Mouse (Mus musculus) Patski (cell line): Measurements from ENCODE around the gene Ms4a4b. TPM values are rescaled to one million over a fixed set of nuclear protein-coding genes. Genes with fewer than 3 reads are reported as not detected.
"Not testable (repeated sequence)": the region's sequence is repeated elsewhere in the genome, so short reads cannot be mapped to it uniquely, and the experiment has no call there.

Experiments used
- ATAC-seq: fragments of 100-300 bp; one replicate; pipeline ENCODE4 v1.8.0; 2021
- CTCF ChIA-PET: fragments of 350-600 bp; sonication (Branson Sonifier 250); formaldehyde crosslinking; loops from one replicate; lab custom pipeline; 2022; ENCODE audit warnings: inconsistent platforms; lab: Charles Lee
- POLR2A ChIA-PET: fragments of 350-600 bp; sonication (Branson Sonifier 250); formaldehyde crosslinking; loops from one replicate; lab custom pipeline; 2022; ENCODE audit warnings: antibody characterized with exemption, inconsistent platforms; lab: Charles Lee
- DNase-seq: peaks from one replicate; pipeline ENCODE4 v3.0.0-alpha.2; 2011; ENCODE audit warnings: low read depth, low spot score
- H3K27me3 ChIP-seq: fragments of 371-371 bp; one replicate; pipeline ENCODE4 v1.5.1; 2021
- CTCF ChIP-seq: fragments of 100-300 bp; IDR thresholded peaks from one replicate; pipeline ENCODE4 v1.5.1; 2021
- in situ Hi-C: fragments of 300-500 bp; cut with MboI; formaldehyde crosslinking; loops from 3 replicates; pipeline ENCODE4 v1.11.1; 2018; ENCODE audit warnings: low pct_unique_long_range_greater_than_20kb, mixed read lengths
- polyA plus RNA-seq: library from polyadenylated mRNA; unstranded; gene quantifications from one replicate; pipeline ENCODE4 v1.2.3, GENCODE M21; 2021

Ms4a4b gene
- polyA plus RNA-seq, 1 experiment from 2014 or later = 0.12 TPM

DNA sequence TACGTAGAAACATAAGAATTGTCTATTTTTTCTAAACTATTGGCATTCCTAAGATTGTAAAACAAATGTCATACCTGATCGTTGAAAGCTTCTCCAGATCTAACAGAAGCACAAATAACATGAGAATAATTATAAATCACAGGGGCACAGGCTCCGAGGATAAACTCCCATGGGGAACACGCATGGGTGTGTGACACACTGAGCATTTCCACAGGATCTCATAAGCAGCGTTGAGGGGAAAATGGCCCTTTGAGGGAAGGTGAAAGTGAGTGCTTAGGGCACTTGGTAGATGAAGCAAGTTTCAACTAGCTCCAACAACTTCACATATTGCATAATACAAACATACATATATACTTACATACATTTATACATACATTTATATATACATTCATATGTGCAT is 611 bp downstream of the Ms4a4b start:
- POLR2A ChIA-PET = no interaction called here
- in situ Hi-C loops = no loop called here
- DNase-seq = no peak
- no peak for TF ChIP-seq CTCF
- no peak for ATAC-seq
- peaks cover 4% of the 10 kb centered on the region for H3K27me3 ChIP-seq
- CTCF ChIA-PET = no interaction called here

DNA sequence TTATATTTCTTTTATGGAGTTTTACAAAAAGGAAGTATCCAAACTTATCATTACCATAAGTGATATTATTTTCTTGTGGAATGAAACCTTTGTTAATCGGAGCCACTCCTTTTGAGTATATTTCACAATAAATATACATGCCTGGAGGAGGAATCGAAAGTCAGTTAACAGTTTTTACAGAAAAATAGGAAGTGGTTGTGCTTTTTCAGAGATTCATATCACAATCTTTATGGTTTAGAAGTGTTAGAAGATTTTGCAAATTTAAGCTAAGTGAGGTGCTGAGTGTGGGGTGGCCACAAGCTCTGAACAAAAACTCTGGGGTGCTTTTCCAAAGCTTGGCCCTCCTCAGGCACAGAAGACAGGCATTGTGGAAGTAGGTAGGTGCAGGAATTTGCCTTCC is 3.9 kb downstream of the Ms4a4b start:
- ChIA-PET POLR2A (no interaction called here), CTCF (no interaction called here)
- no peak for ATAC-seq
- in situ Hi-C loops = no loop called here
- H3K27me3 ChIP-seq = peaks cover 9% of the 10 kb centered on the region
- no peak for TF ChIP-seq CTCF
- DNase-seq = no peak

DNA sequence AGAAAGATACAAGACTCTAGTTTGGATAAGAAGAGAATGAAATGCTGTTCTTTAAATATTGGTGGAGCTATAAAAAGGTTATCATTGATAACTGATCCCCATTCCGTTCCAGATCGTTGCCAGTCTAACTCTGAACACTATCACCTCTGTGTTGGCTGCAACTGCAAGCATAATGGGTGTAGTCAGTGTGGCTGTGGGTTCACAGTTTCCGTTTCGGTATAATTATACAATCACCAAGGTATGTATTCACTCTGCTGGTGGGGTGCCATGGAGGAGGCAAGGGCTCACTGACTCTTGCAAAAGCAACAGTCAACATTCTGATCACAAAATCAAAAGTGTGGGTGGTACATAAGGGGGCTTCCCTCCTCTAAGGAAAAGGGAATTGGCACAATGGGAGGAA is 15.7 kb downstream of the Ms4a4b start:
- H3K27me3 ChIP-seq, ATAC-seq, DNase-seq, POLR2A ChIA-PET, in situ Hi-C loops: not testable (repeated sequence)
- CTCF ChIA-PET = interaction anchor here (0.7 kb wide), 1 partner anchor 43 kb away, joined by 3 read pairs; no protein-coding TSS in a partner anchor

DNA sequence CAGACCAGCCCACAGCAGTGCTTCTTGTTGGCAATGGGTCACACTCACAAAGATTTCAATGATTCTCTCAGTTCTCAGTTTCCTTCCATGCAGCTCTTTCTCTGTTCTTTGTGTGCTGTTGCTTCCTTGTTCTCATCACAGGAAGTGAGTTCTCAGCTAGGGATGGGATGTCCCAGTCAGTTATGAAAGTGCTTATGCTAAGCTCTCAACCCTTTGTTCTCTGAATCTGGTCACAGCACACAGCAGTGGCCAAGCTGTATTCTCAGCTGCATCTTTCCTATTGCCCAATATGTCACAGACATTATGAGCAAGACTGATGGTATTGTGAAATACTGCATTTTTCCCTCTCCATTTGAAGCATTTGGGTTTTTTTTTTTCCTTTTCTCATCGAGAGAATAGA is 21.4 kb downstream of the Ms4a4b start:
- POLR2A ChIA-PET = interaction anchor here (0.6 kb wide), 1 partner anchor 74 kb away, joined by 3 read pairs; no protein-coding TSS in a partner anchor
- CTCF ChIA-PET, DNase-seq, H3K27me3 ChIP-seq: not testable (repeated sequence)
- in situ Hi-C loops = loop anchor here (5.0 kb wide), 2 partner anchors 42 to 53 kb away; partner anchors contain the start of gene Ms4a6b
- ATAC-seq = peak; percentile 82

DNA sequence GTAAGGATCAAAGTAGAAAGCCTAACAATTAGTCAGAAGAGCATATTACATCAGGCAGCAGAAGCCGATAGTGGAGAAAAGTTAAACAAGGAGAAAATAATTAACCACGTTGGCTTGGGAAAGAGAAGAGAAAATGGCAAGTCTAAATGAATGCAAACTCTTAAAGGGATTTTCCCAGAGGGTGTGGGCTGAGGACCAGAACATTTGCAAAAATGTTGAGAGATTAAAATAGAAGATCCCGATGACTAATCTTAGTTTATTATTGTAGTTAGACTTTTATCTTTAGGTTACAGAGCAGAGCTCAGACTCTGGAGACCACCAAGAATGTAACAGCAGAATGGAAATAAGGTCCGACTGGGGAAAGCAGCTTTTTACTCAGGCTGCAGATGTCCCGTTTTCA is 23.1 kb downstream of the Ms4a4b start:
- CTCF ChIA-PET = no interaction called here
- peaks cover 7% of the 10 kb centered on the region for H3K27me3 ChIP-seq
- peak; percentile 31 for ATAC-seq

DNA sequence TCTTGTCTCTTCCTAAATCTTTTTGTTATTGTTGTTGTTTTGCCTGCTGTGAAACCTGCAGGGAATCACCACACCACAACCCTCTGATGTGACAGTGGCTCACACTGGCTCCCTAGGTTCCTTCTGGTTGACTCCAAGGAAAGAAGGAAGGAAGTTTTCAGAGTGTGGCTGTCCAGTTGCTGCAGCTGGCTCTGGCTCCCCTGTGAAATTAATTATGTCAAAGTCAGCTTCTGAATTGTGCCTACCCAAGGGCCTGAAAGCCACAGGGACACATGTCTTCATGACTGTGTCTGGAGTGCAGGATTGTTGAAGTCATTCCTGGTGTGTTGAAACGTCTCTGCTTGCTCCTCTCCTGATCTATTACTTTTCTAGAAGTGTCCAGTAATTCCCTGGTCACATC is 25.0 kb downstream of the Ms4a4b start:
- DNase-seq, H3K27me3 ChIP-seq, ATAC-seq, CTCF ChIA-PET, POLR2A ChIA-PET: not testable (repeated sequence)
- in situ Hi-C loops = loop anchor here (5.0 kb wide), 1 partner anchor 49 kb away; the partner anchor contains the start of gene Ms4a6b

More for the DNA sequence above, 23.1 kb downstream of the Ms4a4b start:
- TF ChIP-seq CTCF = no peak
- POLR2A ChIA-PET = no interaction called here
- in situ Hi-C loops = loop anchor here (5.0 kb wide), 1 partner anchor 51 kb away; the partner anchor contains the start of gene Ms4a6b
- DNase-seq = peak; percentile 25

DNA sequence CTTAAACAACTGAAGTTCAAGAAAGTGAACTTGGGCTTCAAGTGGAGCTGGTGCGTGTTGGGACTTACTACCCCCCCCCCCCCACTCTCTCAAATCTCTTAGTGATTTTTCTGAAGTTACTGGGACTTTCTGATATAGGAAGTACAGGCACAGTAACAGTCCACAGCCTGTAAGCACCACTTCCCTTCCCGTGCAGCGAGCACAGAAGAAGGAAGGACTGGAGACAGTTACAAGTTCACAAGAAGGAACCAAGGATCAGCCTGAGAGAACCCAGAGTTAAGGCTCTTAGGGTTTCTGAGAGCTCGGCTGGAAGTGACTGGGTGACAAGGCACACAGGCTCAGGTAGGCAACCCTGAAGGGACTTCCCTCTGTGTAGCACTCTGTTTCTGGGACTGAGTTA is 25.9 kb downstream of the Ms4a4b start, which contains the start of gene Ms4a6c:
Ms4a6c (plus strand) TSS at position 152 of the 400 bp plus-strand sequence.
- ATAC-seq, CTCF ChIA-PET, H3K27me3 ChIP-seq, DNase-seq, POLR2A ChIA-PET: not testable (repeated sequence)
- in situ Hi-C loops = loop anchor here (5.0 kb wide), 1 partner anchor 48 kb away; the partner anchor contains the start of gene Ms4a6b

DNA sequence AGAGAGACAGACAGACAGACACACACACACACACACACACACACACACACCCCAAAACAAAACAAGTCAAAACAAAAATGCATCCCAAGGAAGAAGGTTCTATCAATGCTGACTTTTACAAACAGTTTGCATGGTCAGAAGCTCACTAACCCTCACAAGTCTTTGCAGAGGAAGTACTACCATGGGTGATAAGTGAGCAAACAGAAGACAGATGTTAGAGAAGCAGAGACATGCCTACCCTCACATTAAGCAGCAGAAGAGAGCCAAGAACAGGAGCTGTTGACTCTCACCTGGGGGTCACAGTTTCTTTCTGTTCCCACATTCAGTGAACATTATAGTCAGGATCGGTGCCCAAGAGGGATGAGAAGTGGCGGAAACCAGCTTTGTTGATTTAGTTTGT is 36.4 kb downstream of the Ms4a4b start:
- DNase-seq = no peak
- no peak for ATAC-seq
- POLR2A ChIA-PET = no interaction called here
- in situ Hi-C loops = no loop called here
- TF ChIP-seq CTCF = no peak
- CTCF ChIA-PET = interaction anchor here (1.8 kb wide), 1 partner anchor 9 kb away, joined by 4 read pairs; no protein-coding TSS in a partner anchor
- peaks cover 33% of the 10 kb centered on the region for H3K27me3 ChIP-seq

DNA sequence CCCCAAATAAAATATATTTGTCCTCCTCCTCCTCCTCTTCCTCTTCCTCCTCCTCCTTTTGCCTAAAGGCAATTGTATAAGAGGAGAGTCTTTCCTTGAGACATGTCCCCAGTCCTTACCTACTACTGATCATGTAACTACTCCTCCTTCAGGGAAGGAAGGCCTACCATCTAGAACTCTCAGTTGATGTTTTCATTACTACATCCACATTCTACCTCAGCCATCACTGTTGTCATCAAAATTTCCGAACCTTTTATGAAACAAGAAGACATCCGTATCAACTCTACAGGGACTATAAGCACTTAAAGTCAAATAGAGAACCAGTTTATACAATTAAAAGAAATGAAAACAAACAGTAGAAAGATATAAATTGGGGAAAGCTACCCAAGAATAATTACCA is 39.3 kb downstream of the Ms4a4b start:
- no peak for ATAC-seq
- in situ Hi-C loops = no loop called here
- ChIA-PET POLR2A (no interaction called here), CTCF (no interaction called here)
- TF ChIP-seq CTCF = no peak
- no peak for DNase-seq
- peaks cover 26% of the 10 kb centered on the region for H3K27me3 ChIP-seq

DNA sequence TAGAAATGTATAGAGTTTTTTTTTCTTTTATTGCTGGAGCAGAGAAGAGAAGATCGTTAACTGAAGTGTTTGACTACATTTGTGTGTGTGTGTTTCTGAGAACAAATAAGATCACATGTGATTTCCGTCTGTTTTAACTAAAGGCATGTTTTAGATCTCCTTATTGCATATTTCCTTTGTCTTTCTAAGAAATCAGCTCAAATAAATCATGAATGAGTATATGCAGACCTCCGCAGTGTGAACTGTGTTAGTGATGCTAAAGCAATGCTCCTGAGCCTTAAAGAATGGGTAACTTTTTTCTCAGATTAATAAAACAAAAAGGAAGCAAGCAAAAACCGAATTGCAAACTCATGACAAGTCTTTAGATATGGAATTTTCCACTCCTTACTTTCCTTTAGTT is 40.6 kb downstream of the Ms4a4b start:
- POLR2A ChIA-PET = no interaction called here
- peaks cover 30% of the 10 kb centered on the region for H3K27me3 ChIP-seq
- no peak for ATAC-seq
- no peak for TF ChIP-seq CTCF
- in situ Hi-C loops = no loop called here
- CTCF ChIA-PET = no interaction called here
- DNase-seq = no peak

DNA sequence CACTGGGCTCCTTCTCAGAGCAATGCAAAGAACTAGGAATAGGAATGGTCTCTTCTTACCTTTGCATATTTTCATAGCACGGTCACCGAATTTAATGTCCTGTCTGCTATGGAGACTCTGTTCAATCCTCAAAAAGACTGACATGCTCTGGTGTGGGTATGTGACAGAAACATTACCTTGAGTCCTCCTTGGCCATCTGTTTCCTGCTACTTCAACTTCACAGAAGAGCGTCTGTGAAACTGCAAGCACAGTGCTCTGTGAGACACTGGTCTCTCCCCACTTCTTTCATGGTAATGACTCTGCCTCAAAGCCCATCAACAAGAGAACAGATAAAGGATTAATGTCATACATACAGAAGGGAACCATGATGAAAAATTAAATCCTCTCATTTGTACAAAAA is 41.0 kb downstream of the Ms4a4b start:
- ChIA-PET POLR2A (no interaction called here), CTCF (no interaction called here)
- DNase-seq (no peak), ATAC-seq (no peak)
- in situ Hi-C loops = no loop called here
- H3K27me3 ChIP-seq = peaks cover 32% of the 10 kb centered on the region
- TF ChIP-seq CTCF = no peak

DNA sequence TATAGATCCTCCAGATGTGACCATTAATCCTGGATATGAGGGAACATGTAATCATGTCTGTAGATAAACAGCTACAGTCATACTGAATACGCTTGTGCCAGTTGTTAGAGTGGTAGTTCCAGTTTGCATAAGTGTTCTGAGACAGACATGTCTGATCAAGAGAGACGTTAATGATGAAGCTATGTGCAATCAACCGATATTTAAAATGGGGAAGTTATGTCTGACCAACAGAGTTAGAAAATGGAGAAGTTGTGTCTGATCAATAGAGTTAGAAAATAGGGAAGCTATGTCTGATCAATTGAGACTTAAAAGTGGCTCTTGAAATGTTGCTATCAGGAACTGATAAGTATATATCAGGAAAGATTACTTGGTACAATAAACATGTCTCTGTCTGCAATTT is 41.9 kb downstream of the Ms4a4b start:
- DNase-seq = no peak
- CTCF ChIA-PET = interaction anchor here (1.1 kb wide), 1 partner anchor 13 kb away, joined by 3 read pairs; no protein-coding TSS in a partner anchor
- POLR2A ChIA-PET = interaction anchor here (0.9 kb wide), 1 partner anchor 9 kb away, joined by 4 read pairs; no protein-coding TSS in a partner anchor
- no peak for ATAC-seq
- in situ Hi-C loops = no loop called here
- no peak for TF ChIP-seq CTCF
- peaks cover 35% of the 10 kb centered on the region for H3K27me3 ChIP-seq
